In genomic region chr3:121536803-121537202, GRCm38 (mm10) we compare ENCODE assay signal across 28 mouse cellular contexts. TPM values are rescaled to one million over a fixed set of nuclear protein-coding genes. Genes with fewer than 3 reads are reported as not detected.
A peak's percentile ranks its signal among the peaks of the same experiment; 100 is the strongest.
DNase-seq lines count a peak whose midpoint lies in the region; ATAC-seq and TF ChIP-seq lines count a peak whose summit lies in the region.
"Had no signal": no experiment of that assay in that cellular context is flagged by ENCODE, and none has a peak within 500 bp of the region (broad histone marks: within the 10 kb centered on the region; RNA-seq: fewer than 3 reads in every experiment).

No protein-coding gene starts in this region.

- H3K9ac ChIP-seq in midbrain, embryonic 11.5 days (ENCODE audit: low read length), result no peak overlapping the region
- H3K9ac ChIP-seq in midbrain, embryonic 14.5 days (replicated peaks; ENCODE audit: low read length), result no peak overlapping the region
- no peak overlapping the region for H3K9ac ChIP-seq in liver, postnatal 0 days (replicated peaks)
- H3K9ac ChIP-seq in hindbrain, embryonic 13.5 days, result no peak overlapping the region
- H3K9ac ChIP-seq: embryonic facial prominence, embryonic 13.5 days; forebrain, embryonic 15.5 days; hindbrain, embryonic 14.5 days; liver, embryonic 12.5 days; neural tube, embryonic 12.5 days had no signal

- WGBS in lung, adult 2 months, result 59% methylated on average over 9 of the region's 9 CpGs
- 88% methylated on average over 9 of the region's 9 CpGs for WGBS in midbrain, embryonic 11.5 days
- WGBS in midbrain, embryonic 14.5 days, result 91% methylated on average over 9 of the region's 9 CpGs
- WGBS in liver, postnatal 0 days (ENCODE audit: insufficient replicate concordance), result 55% methylated on average over 9 of the region's 9 CpGs
- WGBS in hindbrain, embryonic 13.5 days, result 84% methylated on average over 9 of the region's 9 CpGs

- H3K27ac ChIP-seq in midbrain, embryonic 11.5 days (ENCODE audit: low read depth, low read length), result no peak overlapping the region
- no peak overlapping the region for H3K27ac ChIP-seq in midbrain, embryonic 14.5 days (replicated peaks; ENCODE audit: low read depth, low read length)
- no peak overlapping the region for H3K27ac ChIP-seq in liver, postnatal 0 days (ENCODE audit: low read depth)
- no peak overlapping the region for H3K27ac ChIP-seq in hindbrain, embryonic 13.5 days
- H3K27ac ChIP-seq: embryonic facial prominence, embryonic 13.5 days; forebrain, embryonic 10.5 days; forebrain, embryonic 15.5 days; hindbrain, embryonic 14.5 days; left cerebral cortex, adult 2 months; liver, embryonic 12.5 days; macrophage; neural tube, embryonic 12.5 days had no signal

- TF ChIP-seq CTCF in lung, adult 2 months (IDR thresholded peaks at IDR 0.05; ENCODE audit: insufficient read depth, low read length), result no peak
- no peak for TF ChIP-seq CTCF in liver, postnatal 0 days (IDR thresholded peaks at IDR 0.05; ENCODE audit: low read depth)

- TF ChIP-seq POLR2A in lung, adult 2 months (IDR thresholded peaks at IDR 0.05; ENCODE audit: borderline replicate concordance, extremely low read depth, low read depth, low read length), result no peak

- no peak for DNase-seq in cerebellum, adult 11 months
- peak; percentile 27 to 50 for DNase-seq in lung, adult 18-20 months
- DNase-seq in lung, adult 2 months, result no peak
- peak; percentile 80 for DNase-seq in midbrain, embryonic 11.5 days (ENCODE audit: low spot score, missing footprints)
- no peak for DNase-seq in midbrain, embryonic 14.5 days
- no peak for DNase-seq in liver, postnatal 0 days
- DNase-seq: adrenal gland, postnatal 10 days; cerebellum, adult 11-12 months; cerebellum, adult 9-11 months; gastrocnemius, postnatal 25 days; heart, postnatal 4 days; kidney, adult 11 months; kidney, postnatal 14 days; right cerebral cortex, postnatal 14 days; thymus, postnatal 4 days had no signal

- no peak for TF ChIP-seq EP300 in liver, postnatal 0 days (IDR thresholded peaks at IDR 0.05; ENCODE audit: low read depth)

- H3K4me1 ChIP-seq in lung, adult 2 months (ENCODE audit: control insufficient read depth, insufficient read depth, low read length), result peaks cover 4% of the 10 kb centered on the region; the same call in 1 of the 2 replicates
- no peaks in the 10 kb centered on the region for H3K4me1 ChIP-seq in midbrain, embryonic 11.5 days (ENCODE audit: control insufficient read depth, insufficient read depth, low read length)
- H3K4me1 ChIP-seq in midbrain, embryonic 14.5 days (ENCODE audit: control insufficient read depth, insufficient read depth, low read length), result peaks cover 6% of the 10 kb centered on the region; the same call in 1 of the 2 replicates
- no peaks in the 10 kb centered on the region for H3K4me1 ChIP-seq in liver, postnatal 0 days (ENCODE audit: insufficient read depth)
- peaks cover 16% of the 10 kb centered on the region for H3K4me1 ChIP-seq in hindbrain, embryonic 13.5 days (replicated peaks)

- H3K4me2 ChIP-seq in midbrain, embryonic 11.5 days, result no peak overlapping the region
- no peak overlapping the region for H3K4me2 ChIP-seq in midbrain, embryonic 14.5 days (ENCODE audit: low read length)
- no peak overlapping the region for H3K4me2 ChIP-seq in liver, postnatal 0 days (ENCODE audit: low read depth, low read length)
- H3K4me2 ChIP-seq in hindbrain, embryonic 13.5 days, result no peak overlapping the region
- H3K4me2 ChIP-seq: embryonic facial prominence, embryonic 13.5 days; forebrain, embryonic 15.5 days; hindbrain, embryonic 14.5 days; liver, embryonic 12.5 days; neural tube, embryonic 12.5 days had no signal

- H3K27me3 ChIP-seq in midbrain, embryonic 11.5 days (ENCODE audit: control insufficient read depth, insufficient read depth, low read length), result peaks cover 6% of the 10 kb centered on the region; the same call in 1 of the 2 replicates
- H3K27me3 ChIP-seq in midbrain, embryonic 14.5 days (ENCODE audit: control insufficient read depth, insufficient read depth, low read length), result 0 out of 2 replicates have a peak, but pooled peaks cover 7% of the 10 kb centered on the region
- H3K27me3 ChIP-seq in liver, postnatal 0 days (ENCODE audit: insufficient read depth, low read length), result no peaks in the 10 kb centered on the region
- H3K27me3 ChIP-seq in hindbrain, embryonic 13.5 days, result peaks cover 28% of the 10 kb centered on the region
- H3K27me3 ChIP-seq: Patski had no signal

- ATAC-seq in cerebellum, adult (ENCODE audit: insufficient number of reproducible peaks, low FRiP score, low TSS enrichment), result peak; percentile 37; the same call in 1 of the 2 replicates
- ATAC-seq in midbrain, embryonic 11.5 days (ENCODE audit: low FRiP score), result no peak
- ATAC-seq in midbrain, embryonic 14.5 days (ENCODE audit: low FRiP score, low TSS enrichment), result no peak
- ATAC-seq in liver, postnatal 0 days, result no peak
- no peak for ATAC-seq in hindbrain, embryonic 13.5 days (ENCODE audit: low FRiP score)
- ATAC-seq: liver, embryonic 12.5 days; midbrain, embryonic 16.5 days; Patski had no signal

- no peaks in the 10 kb centered on the region for H3K9me3 ChIP-seq in midbrain, embryonic 11.5 days (ENCODE audit: control insufficient read depth, low read length)
- no peaks in the 10 kb centered on the region for H3K9me3 ChIP-seq in midbrain, embryonic 14.5 days (ENCODE audit: control insufficient read depth, low read length)
- no peaks in the 10 kb centered on the region for H3K9me3 ChIP-seq in liver, postnatal 0 days (ENCODE audit: low read length)
- no peaks in the 10 kb centered on the region for H3K9me3 ChIP-seq in hindbrain, embryonic 13.5 days
- H3K9me3 ChIP-seq: embryonic facial prominence, embryonic 13.5 days; forebrain, embryonic 10.5 days; forebrain, embryonic 15.5 days; G1E; liver, embryonic 12.5 days; neural tube, embryonic 12.5 days had no signal

- no peaks in the 10 kb centered on the region for H3K36me3 ChIP-seq in midbrain, embryonic 11.5 days (ENCODE audit: control insufficient read depth, insufficient read depth, low read length)
- no peaks in the 10 kb centered on the region for H3K36me3 ChIP-seq in midbrain, embryonic 14.5 days (ENCODE audit: control insufficient read depth, insufficient read depth, low read length)
- no peaks in the 10 kb centered on the region for H3K36me3 ChIP-seq in liver, postnatal 0 days (replicated peaks; ENCODE audit: insufficient read depth, low read length)
- H3K36me3 ChIP-seq in hindbrain, embryonic 13.5 days, result no peaks in the 10 kb centered on the region
- H3K36me3 ChIP-seq: embryonic facial prominence, embryonic 13.5 days; forebrain, embryonic 10.5 days; forebrain, embryonic 15.5 days; G1E; liver, embryonic 12.5 days; neural tube, embryonic 12.5 days had no signal

- H3K4me3 ChIP-seq in lung, adult 2 months (replicated peaks; ENCODE audit: extremely low read depth, low read depth, low read length), result no peak overlapping the region
- no peak overlapping the region for H3K4me3 ChIP-seq in midbrain, embryonic 11.5 days (ENCODE audit: low read depth, low read length)
- no peak overlapping the region for H3K4me3 ChIP-seq in midbrain, embryonic 14.5 days (replicated peaks; ENCODE audit: low read depth, low read length)
- H3K4me3 ChIP-seq in liver, postnatal 0 days (ENCODE audit: low read depth, low read length), result no peak overlapping the region
- H3K4me3 ChIP-seq in hindbrain, embryonic 13.5 days, result no peak overlapping the region
- H3K4me3 ChIP-seq: embryonic facial prominence, embryonic 13.5 days; forebrain, embryonic 10.5 days; forebrain, embryonic 15.5 days; left cerebral cortex, adult 2 months; liver, embryonic 12.5 days; neural tube, embryonic 12.5 days had no signal

RNA-seq across cellular contexts. Expression of gene Slc44a3, which starts 4.6 kb away (rescaled TPM):
- 17.6 and 23.2 TPM in 2 replicates for polyA plus RNA-seq in lung, adult 2 months (2012; rRNA removed)
- 0.34 and 0.38 TPM in 2 replicates for polyA plus RNA-seq in midbrain, embryonic 11.5 days (2014; fragmentation: Nextera tagmentation; extraction: Ambion mirVana)
- polyA plus RNA-seq in midbrain, embryonic 14.5 days (2014; fragmentation: Nextera tagmentation; extraction: Ambion mirVana), result 0.51 and 0.63 TPM in 2 replicates
- 15.2 and 16.6 TPM in 2 replicates for polyA plus RNA-seq in liver, postnatal 0 days (2015; fragmentation: Nextera tagmentation; extraction: Ambion mirVana)
- polyA plus RNA-seq in hindbrain, embryonic 13.5 days (2015; fragmentation: Nextera tagmentation; extraction: Ambion mirVana), result 0.78 and 1.3 TPM in 2 replicates
- polyA plus RNA-seq: G1E, macrophage had no signal

Comparison
In these comparisons a context has a peak if more than half of its experiments do, and no peak if none do; other contexts are left out.
1. DNase-seq: peak in lung, adult 18-20 months (2 of 2) and midbrain, embryonic 11.5 days (single experiment); none in cerebellum, adult 11 months (single experiment), lung, adult 2 months (single experiment), midbrain, embryonic 14.5 days (single experiment) and liver, postnatal 0 days (single experiment).